Mouse (Mus musculus) spleen, embryonic (tissue): ENCODE measurements around the gene Gm47841.

Experiments used
- CTCF ChIA-PET: fragments of 350-600 bp; sonication (Branson Sonifier 250); formaldehyde crosslinking; loops from one replicate; lab custom pipeline; 2022; lab: Charles Lee

The Gm47841 gene

DNA sequence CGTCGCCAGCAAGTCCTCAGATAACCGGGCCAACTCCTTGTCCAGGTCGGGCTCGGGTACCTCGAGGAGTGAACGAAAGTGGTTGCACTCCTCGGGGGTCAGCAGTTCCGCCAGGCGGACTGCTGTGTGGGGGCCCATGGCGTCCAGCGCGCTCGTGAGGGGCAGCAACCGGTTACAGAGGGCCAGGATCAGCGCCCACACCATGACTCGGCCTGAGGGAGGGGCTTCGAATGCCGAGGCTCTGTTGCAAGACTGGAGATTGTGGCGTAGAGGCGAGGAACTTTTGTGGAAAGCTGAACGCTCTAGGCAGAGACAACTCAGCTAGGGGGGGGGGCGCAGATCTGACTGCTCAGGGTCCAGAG, at the start of gene Gm47841:
Gene Gm47841, minus strand, starts transcription at position 204 of the 362 bp plus-strand sequence.
- CTCF ChIA-PET = no interaction called here

DNA sequence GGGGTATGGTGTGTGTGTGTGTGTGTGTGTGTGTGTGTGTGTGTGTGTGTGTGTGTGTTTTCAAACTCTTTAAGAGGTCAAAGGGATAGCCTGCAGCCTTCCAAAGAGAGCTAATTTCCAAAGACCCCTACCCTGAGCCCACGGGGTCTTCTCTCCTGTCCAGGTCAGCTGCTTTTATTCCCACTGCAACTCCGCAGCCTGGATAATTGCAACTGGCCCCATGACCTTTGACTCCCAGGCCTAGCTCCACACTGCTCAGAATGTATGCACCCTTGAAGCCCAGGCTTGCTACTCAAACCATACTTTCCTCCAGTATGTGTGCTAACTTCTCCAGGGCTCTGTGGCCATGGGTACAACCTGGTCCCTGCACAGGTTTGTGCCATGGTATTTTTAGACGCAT, 48.2 kb upstream of the Gm47841 start:
- CTCF ChIA-PET = no interaction called here

DNA sequence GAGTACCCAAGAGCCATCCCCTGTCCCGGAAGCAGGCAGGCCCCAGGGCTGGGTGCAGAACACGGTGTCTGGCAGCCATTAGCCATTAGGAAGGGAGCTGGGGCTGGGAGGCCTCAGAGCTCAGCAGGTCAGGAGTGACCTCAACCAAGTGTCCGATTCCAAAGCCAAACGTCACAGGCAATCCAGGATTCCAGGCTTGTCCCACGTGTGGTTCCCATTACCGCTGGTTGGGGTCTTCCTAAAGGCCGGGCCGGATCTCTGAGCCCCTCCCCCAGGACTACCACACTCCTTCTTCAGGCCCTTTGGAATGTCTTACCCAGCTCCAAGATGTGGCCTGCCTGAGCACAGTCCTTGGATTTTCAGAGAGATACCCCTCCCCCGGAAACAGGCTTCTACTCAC, 47.8 kb upstream of the Gm47841 start:
- CTCF ChIA-PET = no interaction called here

GRCm38 (mm10) chr15:101093988-101094387, 46.8 kb upstream of the Gm47841 start:
- CTCF ChIA-PET = interaction anchor here (0.8 kb wide), 1 partner anchor 67 kb away, joined by 15 read pairs; no protein-coding TSS in a partner anchor

DNA sequence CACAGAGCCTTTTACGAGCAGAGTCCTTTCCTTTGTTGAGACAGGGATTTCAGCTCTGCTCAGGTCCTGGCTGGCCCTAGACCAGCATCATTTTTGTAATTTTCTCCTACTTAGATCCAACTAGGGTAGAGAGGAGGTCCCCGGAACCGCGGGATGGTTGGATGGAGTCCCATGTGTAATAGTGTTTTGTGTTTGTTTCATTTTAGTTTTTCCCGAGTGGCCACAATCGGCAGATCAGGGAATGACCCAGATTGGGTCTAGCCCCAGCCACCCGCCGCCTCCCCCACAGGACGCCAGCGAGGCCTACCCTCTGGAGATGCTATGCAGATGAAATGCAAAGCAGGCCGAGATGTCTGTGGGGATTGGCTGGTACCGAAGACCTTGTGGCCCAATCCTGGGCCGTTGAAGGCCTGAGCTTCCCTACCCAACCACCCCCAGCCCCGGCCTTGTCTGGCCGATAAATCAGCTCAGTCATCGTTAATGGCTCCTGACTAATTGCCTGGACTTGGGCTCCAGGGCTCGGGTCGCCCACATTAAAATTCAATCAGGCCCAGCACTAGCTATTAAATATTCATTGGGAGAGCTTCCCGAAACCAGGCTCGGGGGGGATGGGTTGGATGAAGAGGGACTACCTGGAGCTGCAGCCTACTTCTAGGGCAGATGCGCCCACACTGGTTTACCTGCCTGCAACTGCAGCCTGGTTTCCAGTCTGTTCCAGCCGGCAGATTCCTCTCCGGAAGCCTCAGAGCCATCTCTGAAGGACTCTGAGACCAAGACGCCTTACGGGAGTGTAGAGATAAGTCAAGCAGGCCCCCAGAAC, 45.8 kb upstream of the Gm47841 start:
- CTCF ChIA-PET = no interaction called here

GRCm38 (mm10) chr15:101092121-101092828, 45.1 kb upstream of the Gm47841 start:
- CTCF ChIA-PET = no interaction called here

DNA sequence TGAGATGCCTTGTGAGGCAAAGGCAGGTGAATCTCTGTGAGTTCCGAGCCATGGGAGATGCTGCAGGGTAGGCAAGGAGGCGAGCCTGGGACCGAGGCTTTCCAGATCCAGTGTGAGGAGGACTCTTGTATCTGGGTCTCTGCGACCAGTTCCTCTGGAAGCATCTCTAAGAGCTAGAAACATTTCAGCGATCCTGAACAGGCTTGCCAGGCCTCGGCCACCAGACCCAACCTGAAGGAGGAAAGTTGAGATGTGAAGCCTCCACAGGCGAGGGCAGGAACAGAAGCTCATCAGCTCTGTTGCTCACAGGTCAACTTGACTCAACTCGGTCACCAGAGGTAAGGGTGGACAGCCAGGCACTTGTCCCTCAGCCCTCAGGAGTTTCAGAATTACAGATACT, 44.4 kb upstream of the Gm47841 start:
- CTCF ChIA-PET = no interaction called here

- CTCF ChIA-PET = no interaction called here
These were observed 41.1 kb upstream of the Gm47841 start for GRCm38 (mm10) chr15:101088291-101088690.

DNA sequence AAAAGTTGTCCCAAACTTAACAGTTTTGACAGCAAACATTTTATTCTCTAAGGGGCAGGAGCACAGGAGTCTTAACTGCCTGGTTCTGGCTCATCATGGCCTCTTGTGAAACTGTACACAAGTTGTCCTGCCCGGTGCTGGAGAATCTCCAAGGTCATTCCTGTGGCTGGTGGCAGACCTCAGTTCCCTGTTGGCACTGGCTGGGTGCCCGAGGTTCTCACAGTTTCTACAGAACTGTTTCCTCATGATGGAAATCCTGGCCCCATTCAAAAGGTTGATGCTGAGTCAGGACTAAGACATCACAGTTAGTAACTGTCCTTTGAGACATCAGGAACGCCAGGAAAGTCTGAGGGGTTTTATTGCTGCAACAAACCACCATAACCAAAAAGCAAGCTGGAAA, 39.8 kb upstream of the Gm47841 start:
- CTCF ChIA-PET = no interaction called here

- CTCF ChIA-PET = no interaction called here
These were observed 39.3 kb upstream of the Gm47841 start for GRCm38 (mm10) chr15:101086451-101086850.

DNA sequence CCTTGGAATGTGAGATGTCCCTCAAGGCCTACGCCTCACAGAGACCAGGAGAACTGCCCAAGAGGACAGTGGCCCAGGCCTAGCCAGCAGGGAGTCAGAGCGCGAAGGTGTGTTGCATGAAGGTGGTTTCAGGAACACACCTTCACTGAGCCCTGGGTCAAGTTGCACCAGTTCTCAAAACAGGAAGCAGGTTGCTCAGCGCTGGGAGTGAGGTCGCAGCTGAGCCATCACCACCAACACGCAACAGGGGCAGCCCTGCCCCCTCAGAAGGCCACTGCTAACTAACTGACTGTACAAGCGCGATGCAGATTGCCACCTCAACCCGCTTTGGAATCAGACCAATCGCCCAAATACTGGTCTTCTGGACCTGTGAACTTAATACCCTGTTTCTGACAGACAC, 37.3 kb upstream of the Gm47841 start:
- CTCF ChIA-PET = no interaction called here

- CTCF ChIA-PET = no interaction called here
These were observed 35.0 kb upstream of the Gm47841 start for GRCm38 (mm10) chr15:101082236-101082635.

DNA sequence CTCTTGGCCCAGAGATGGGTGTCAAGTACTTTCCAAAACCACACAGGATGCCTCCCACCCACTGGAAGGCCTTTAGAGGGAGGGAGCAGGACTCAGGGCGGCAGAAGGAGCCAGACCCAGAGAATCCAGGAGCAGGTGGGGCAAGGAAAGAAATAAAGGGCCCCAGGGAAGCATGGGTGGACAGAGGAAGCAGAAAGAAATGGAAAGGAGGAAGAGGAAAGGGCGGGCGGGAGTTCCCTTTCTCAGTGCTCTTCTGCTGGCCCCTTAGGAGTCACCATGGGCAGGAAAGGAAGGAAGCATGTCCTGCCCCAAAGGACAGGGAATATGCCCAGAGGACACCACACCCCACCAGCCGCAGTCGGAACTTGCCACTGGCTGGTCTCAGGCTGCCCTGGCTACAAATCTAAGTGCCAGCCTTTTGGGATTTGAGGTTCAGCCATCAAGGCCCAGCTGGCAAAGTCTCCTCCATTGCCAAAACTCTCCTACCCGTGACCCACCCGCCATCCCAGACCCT, 33.9 kb upstream of the Gm47841 start:
- CTCF ChIA-PET = no interaction called here

DNA sequence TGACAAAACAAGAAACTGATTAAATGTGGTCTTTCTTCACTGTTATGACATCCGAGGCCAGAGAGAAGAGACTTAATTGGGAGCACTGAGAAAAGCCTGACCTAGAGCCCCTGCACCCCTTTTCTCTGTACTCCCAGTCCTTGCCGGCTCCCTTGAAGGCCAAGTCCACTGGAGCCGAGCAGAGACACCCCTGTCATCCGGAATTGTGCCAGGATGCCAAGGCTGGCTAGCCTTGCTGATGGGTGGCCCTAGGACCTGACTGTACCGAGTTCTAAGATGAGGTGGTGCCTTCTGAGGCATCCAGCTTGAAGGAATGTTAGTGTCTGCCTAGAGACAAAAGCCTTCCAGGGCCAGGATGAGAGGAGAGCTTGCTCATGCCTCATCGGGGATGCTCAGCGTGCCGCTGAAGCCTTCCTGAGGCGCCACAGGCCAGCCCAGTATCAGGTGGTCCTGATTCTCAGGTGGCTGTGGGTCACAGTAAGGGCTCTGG, 32.9 kb upstream of the Gm47841 start:
- CTCF ChIA-PET = no interaction called here

- CTCF ChIA-PET = no interaction called here
These were observed 31.5 kb upstream of the Gm47841 start for GRCm38 (mm10) chr15:101078731-101079156.

DNA sequence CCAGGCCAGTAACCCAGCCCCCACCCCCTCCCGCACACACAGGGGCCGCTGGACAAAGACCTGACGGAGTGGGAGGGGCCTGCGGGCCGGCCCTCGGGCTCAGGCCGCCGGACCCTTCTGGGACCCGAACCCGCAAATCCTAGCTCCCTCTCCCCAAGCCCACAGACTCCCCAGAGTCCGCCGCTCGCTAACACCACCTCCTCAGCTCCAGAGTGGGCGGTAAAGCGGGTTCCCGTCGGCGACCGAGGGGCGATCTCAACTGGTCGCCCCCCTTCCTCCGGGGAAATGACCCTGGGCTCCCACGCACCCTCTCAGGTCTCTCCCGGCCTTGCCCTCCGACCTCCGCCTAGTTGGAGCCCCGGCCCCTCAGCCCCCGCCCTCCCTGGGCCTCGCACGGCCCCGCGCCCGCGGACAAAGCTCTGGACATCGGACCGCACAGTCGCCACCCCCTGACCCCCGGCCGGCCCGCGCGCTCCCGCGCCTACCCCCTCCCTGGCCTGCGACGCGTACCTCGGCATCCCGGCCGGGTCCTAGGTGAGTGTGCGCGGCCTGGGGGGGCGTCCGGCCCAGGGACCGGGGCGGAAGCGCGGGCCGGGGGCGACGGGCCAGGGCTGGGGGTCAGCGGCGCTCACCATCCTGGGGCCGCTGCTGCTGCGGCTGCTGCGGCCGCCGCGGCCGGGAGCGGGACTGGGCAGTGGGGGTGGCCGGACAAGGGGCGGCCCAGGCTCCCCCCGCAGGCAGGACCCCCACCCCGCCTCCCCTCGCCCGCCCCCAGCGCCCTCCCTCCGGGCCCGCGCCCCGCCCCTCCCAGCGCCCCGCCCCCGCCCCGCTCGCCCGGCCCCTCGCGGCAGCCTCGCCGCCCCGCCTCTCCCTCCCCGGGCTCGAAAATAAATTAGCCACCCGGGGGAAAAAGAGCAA, 30.9 kb upstream of the Gm47841 start, which contains the start of gene Fignl2:
Gene Fignl2, minus strand, starts transcription at position 755 of the 918 bp plus-strand sequence.
- CTCF ChIA-PET = no interaction called here

GRCm38 (mm10) chr15:101077001-101077812, 30.0 kb upstream of the Gm47841 start:
- CTCF ChIA-PET = no interaction called here

- CTCF ChIA-PET = no interaction called here
These were observed 29.1 kb upstream of the Gm47841 start for GRCm38 (mm10) chr15:101076071-101077000.

- CTCF ChIA-PET = no interaction called here
These were observed 28.5 kb upstream of the Gm47841 start for GRCm38 (mm10) chr15:101075656-101076055.
